Mouse (Mus musculus): Measurements from ENCODE around the gene Ankrd44.

DNA sequence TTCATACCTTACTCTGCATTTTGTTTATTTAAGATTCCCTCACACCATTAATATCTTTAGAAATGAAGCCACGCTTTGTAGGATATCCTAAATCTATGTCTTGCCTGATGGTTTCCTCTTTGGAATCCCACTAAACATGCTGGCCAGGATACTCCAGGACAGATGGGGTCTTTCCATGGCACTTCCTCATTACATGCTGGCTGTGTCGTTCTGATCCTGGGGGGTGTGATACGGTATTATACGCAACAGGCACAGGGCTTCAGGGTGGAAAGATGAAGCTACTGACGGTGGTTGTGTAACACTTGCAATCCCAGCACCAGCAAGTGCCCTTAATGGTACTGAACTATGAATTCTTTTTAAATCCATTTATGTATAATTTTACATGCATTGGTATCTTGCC, 182.0 kb downstream of the Ankrd44 start:
- TF ChIP-seq CTCF (IDR thresholded peaks at IDR 0.05; ENCODE audit: borderline replicate concordance, insufficient read depth, low read depth, low read length) = no peak
- TF ChIP-seq POLR2A (IDR thresholded peaks at IDR 0.05; ENCODE audit: borderline replicate concordance, insufficient read depth, low read length) = no peak
